Mouse (Mus musculus): Measurements from ENCODE around the gene Olfm2.

GRCm38 (mm10) chr9:20653859-20654258, 92.3 kb downstream of the Olfm2 start:
- TF ChIP-seq CTCF (IDR thresholded peaks at IDR 0.05; ENCODE audit: borderline replicate concordance, insufficient read depth, low read length) (no peak), POLR2A (IDR thresholded peaks at IDR 0.05; ENCODE audit: low read depth, low read length) (no peak)

Data from embryonic fibroblast, embryonic 13.5 days (primary cell).